Mouse (Mus musculus) lung, adult 2 months (tissue): ENCODE measurements around the gene Tm2d3.

Experiments used
- CTCF ChIP-seq: fragments of 200-500 bp; IDR thresholded peaks from 2 replicates; pipeline ENCODE4 v1.5.1; 2011; ENCODE audit warnings: mild to moderate bottlenecking, low read length, control low read depth; ENCODE audit not compliant: insufficient read depth
- POLR2A ChIP-seq: fragments of 200-500 bp; IDR thresholded peaks from 2 replicates; pipeline ENCODE4 v1.6.1; 2011; ENCODE audit warnings: low read depth, mild to moderate bottlenecking, control low read depth, low read length, borderline replicate concordance; ENCODE audit errors: extremely low read depth

- TF ChIP-seq CTCF (no peak), POLR2A (no peak)
These were observed 33.4 kb upstream of the Tm2d3 start for GRCm38 (mm10) chr7:65657490-65658120.
